Mouse (Mus musculus) lung, postnatal 14 days (tissue): Measurements from ENCODE around the gene Il31.

Experiments used
- DNase-seq: peaks from one replicate; pipeline ENCODE4 v3.0.0; 2021

Gene Il31

GRCm38 (mm10) chr5:123470784-123471400 is 18.4 kb downstream of the Il31 start:
- no peak for DNase-seq

GRCm38 (mm10) chr5:123464638-123465037 is 24.7 kb downstream of the Il31 start:
- no peak for DNase-seq

GRCm38 (mm10) chr5:123461420-123461819 is 27.9 kb downstream of the Il31 start:
- DNase-seq: no peak

GRCm38 (mm10) chr5:123451886-123452285 is 37.4 kb downstream of the Il31 start:
- no peak for DNase-seq

GRCm38 (mm10) chr5:123444849-123445334 is 44.4 kb downstream of the Il31 start:
- no peak for DNase-seq

- peak; percentile 71 for DNase-seq
Observed at GRCm38 (mm10) chr5:123444069-123444468, 45.2 kb downstream of the Il31 start.

- DNase-seq: no peak
Observed at GRCm38 (mm10) chr5:123442283-123442682, 47.0 kb downstream of the Il31 start.

GRCm38 (mm10) chr5:123440664-123441063 is 48.6 kb downstream of the Il31 start:
- DNase-seq: no peak

- peak; percentile 38 for DNase-seq
Observed at GRCm38 (mm10) chr5:123439941-123440340, 49.3 kb downstream of the Il31 start.

- DNase-seq: no peak
Observed at GRCm38 (mm10) chr5:123439312-123439711, 50.0 kb downstream of the Il31 start.

GRCm38 (mm10) chr5:123438381-123438780 is 50.9 kb downstream of the Il31 start:
- no peak for DNase-seq

- DNase-seq: peak; percentile 67
Observed at GRCm38 (mm10) chr5:123436780-123437175, 52.5 kb downstream of the Il31 start.

GRCm38 (mm10) chr5:123436071-123436779 is 53.1 kb downstream of the Il31 start:
- DNase-seq: peak; percentile 33

- no peak for DNase-seq
Observed at GRCm38 (mm10) chr5:123432305-123432874, 56.9 kb downstream of the Il31 start.

GRCm38 (mm10) chr5:123431524-123432304 is 57.6 kb downstream of the Il31 start:
- peak; percentile 77 for DNase-seq
